Mouse (Mus musculus): ENCODE results near the gene Thra. TPM values are rescaled to one million over a fixed set of nuclear protein-coding genes. Genes with fewer than 3 reads are reported as not detected.
A peak's percentile ranks its signal among the peaks of the same experiment; 100 is the strongest.

The Thra gene
- total and polyA plus RNA-seq, 3 experiments, result 89.4 to 105 (median 103) TPM

DNA sequence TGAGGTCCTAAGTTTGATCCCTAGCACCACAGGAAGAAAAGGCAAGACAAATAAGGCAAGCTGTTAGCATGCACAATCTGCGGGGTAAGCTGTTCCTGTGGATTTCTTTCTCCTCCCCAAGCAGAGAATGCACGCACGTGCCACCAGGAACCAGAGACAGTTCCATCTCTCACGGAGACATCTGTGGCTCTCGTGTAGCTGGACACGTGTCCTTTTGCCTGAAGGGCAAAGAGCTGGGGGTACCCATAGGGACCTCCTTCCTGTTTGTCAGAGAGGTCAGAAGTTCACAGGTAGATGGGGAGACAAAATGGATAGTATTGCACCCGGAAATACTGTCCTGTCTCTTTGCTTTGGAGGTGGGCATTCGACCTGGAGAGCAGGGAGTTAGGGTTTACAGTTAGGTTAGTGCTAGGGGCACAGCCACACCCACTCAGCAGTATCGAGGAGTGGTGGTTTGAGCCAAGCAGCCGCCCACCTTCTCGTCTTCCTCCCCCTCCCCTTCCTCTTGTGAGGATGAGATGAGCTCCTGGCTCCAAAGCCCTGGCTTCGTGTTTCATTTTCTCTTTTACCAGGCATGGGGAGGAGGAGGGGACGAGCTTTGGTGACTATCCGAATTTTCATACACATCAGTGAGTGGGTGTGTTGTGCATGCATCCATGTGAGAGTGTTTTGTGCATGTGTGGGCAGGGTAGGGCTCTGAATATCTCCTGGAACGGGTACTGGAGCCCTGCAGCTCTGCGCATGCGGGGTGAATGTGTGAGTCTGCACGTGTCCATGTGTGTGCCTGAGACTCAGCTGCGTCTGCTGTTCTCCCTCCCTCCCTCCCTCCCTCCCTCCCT, 6.6 kb downstream of the Thra start:
- Histone ChIP-seq H3K79me2 (replicated peaks; ENCODE audit: control insufficient read depth, insufficient read depth, low read length) (peaks cover 4% of the 10 kb centered on the region), H3K27me3 (ENCODE audit: control insufficient read depth, insufficient read depth, low read length) (no peaks in the 10 kb centered on the region), H3K9ac (ENCODE audit: low read depth, low read length) (peak overlapping the region; percentile 13), H3K27ac (peak overlapping the region; percentile 100), H3K4me3 (0 out of 2 replicates have a peak overlapping the region, but pooled peaks have one; percentile 11), H3K4me1 (ENCODE audit: control insufficient read depth, insufficient read depth, low read length) (peaks cover 50% of the 10 kb centered on the region), H3K36me3 (ENCODE audit: control insufficient read depth, insufficient read depth, low read length) (peaks cover 5% of the 10 kb centered on the region; the same call in 1 of the 2 replicates)
- DNase-seq, result peak; percentile 83 to 87
- 2% methylated on average over 19 of the region's 19 CpGs for WGBS
- TF ChIP-seq POLR2A (IDR thresholded peaks at IDR 0.05; ENCODE audit: insufficient read depth, low read depth, low read length), result 0 out of 2 replicates have a peak, but pooled peaks have one; percentile 5
- peak; percentile 64; the same call in 1 of the 2 replicates for TF ChIP-seq EP300 (IDR thresholded peaks at IDR 0.05; ENCODE audit: insufficient read depth, low read depth, low read length)
- TF ChIP-seq CTCF (IDR thresholded peaks at IDR 0.05), result no peak
- intact Hi-C loops (cut with DNase I), result no loop called here

DNA sequence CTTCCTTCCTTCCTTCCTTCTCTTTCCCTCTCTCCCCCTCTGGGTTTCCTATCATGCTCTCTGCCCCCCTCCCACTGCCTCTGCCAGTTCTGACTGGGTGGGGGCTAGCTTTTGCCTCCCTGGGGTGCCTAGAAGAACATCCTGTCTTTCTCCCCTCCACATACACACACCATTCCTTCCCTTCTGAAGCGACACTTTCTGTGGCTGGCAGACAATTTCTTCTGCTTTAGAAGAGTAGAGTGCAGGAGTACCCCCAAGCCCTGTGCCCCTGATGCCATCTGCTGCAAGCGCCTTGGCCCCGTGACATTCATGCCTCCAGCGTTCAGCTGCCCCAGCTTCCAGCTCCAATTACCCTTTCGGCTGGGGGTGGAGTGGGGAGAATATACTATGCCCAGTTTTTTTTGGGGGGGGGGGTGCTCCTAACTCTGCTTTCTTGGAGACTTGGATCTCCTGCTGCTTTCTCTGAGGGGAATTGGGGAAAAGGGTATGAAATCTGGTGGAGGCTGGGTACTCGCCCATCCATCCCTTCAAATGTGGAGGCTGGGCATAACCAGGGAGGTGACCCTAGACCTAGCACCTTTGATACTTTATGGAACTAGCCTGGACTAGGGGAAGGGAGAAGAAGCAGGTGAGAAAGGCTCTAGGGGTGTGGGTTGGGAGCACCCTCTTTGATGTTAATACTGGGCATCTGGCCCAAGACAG, 7.5 kb downstream of the Thra start:
- Histone ChIP-seq H3K4me3 (peak overlapping the region; percentile 18; the same call in 1 of the 2 replicates), H3K27me3 (ENCODE audit: control insufficient read depth, insufficient read depth, low read length) (no peaks in the 10 kb centered on the region), H3K27ac (peak overlapping the region; percentile 77), H3K9ac (ENCODE audit: low read depth, low read length) (peak overlapping the region; percentile 42), H3K36me3 (ENCODE audit: control insufficient read depth, insufficient read depth, low read length) (peaks cover 5% of the 10 kb centered on the region; the same call in 1 of the 2 replicates), H3K79me2 (replicated peaks; ENCODE audit: control insufficient read depth, insufficient read depth, low read length) (peaks cover 6% of the 10 kb centered on the region), H3K4me1 (ENCODE audit: control insufficient read depth, insufficient read depth, low read length) (peaks cover 56% of the 10 kb centered on the region)
- peak; percentile 38 to 39 for DNase-seq
- intact Hi-C loops (cut with DNase I), result no loop called here
- TF ChIP-seq POLR2A (IDR thresholded peaks at IDR 0.05; ENCODE audit: insufficient read depth, low read depth, low read length) (no peak), CTCF (IDR thresholded peaks at IDR 0.05) (no peak), EP300 (IDR thresholded peaks at IDR 0.05; ENCODE audit: insufficient read depth, low read depth, low read length) (no peak)
- WGBS, result 22% methylated on average over 6 of the region's 6 CpGs

DNA sequence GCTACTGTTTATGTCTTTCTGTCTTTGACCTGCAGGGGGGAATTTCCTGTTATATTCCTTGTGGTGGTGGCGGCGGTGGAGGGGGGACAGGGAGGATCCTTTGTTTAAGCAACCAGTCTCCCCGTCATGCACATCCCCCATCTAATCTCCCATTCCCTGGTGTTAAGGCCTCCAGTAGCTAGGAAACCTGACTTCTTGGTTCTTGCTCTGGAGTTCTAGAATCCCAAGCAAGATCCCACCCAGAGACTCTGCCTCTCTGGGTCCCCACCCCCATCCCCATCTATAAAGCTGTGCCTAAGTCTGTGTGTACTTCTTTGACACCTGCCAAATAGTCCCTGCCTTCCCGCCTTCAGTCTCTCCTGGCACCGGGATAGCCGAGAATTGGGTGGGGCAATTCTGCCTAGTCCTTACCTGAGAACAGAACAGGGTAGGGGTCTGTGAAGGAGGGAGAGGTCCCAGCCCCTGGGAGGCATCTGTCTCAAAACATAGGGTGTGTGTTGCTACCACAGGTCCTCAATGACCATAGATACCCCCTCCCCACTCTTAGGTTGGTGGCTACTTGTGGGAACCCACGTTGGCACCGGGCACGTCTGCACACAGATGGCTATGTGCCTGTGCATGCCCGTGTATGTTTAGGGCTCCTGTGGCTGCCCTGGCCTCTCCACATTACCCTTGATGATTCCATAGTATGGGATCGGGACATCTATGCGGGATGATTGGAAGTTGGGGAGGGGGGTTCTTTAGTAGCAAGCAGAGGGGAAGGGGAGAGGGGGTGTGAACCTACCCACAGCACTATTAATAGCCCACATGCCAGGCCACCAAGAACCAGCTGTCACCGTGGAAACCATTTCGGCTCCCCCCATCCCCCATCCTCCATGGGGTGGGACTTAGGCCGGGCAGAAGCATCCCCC, 8.3 kb downstream of the Thra start:
- DNase-seq, result peak; percentile 37 to 46
- H3K4me1 ChIP-seq (ENCODE audit: control insufficient read depth, insufficient read depth, low read length), result peaks cover 55% of the 10 kb centered on the region
- intact Hi-C loops (cut with DNase I), result no loop called here
- WGBS, result 23% methylated on average over 15 of the region's 15 CpGs
- H3K4me3 ChIP-seq, result no peak overlapping the region; the same call in 1 of the 2 replicates
- H3K79me2 ChIP-seq (replicated peaks; ENCODE audit: control insufficient read depth, insufficient read depth, low read length), result peaks cover 6% of the 10 kb centered on the region
- peaks cover 5% of the 10 kb centered on the region; the same call in 1 of the 2 replicates for H3K36me3 ChIP-seq (ENCODE audit: control insufficient read depth, insufficient read depth, low read length)
- H3K9ac ChIP-seq (ENCODE audit: low read depth, low read length), result no peak overlapping the region
- H3K27me3 ChIP-seq (ENCODE audit: control insufficient read depth, insufficient read depth, low read length), result no peaks in the 10 kb centered on the region
- TF ChIP-seq POLR2A (IDR thresholded peaks at IDR 0.05; ENCODE audit: insufficient read depth, low read depth, low read length) (no peak), CTCF (IDR thresholded peaks at IDR 0.05) (peak; percentile 42)
- H3K27ac ChIP-seq, result peak overlapping the region; percentile 77

DNA sequence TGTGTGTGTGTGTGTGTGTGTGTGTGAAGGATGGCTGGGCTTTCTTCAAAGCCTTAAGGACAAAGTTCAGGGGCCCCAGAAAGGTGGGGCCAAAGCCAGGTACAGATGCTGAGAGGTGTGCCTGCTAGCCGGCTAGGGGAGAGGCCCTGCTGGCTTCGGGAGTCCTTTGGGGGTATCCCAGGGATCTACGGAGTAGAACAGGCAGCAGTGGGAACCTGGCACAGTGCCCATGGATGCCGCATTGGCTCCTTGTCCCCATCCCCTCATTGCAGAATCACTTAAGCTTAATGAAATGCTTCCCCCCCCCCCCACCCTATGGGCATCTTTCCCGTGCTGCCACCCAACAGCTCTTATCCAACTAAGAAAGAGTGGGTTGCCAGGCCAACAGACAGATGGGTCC, 9.3 kb downstream of the Thra start:
- H3K27ac ChIP-seq, result peak overlapping the region; percentile 93
- H3K36me3 ChIP-seq (ENCODE audit: control insufficient read depth, insufficient read depth, low read length), result peaks cover 5% of the 10 kb centered on the region; the same call in 1 of the 2 replicates
- no peak overlapping the region for H3K9ac ChIP-seq (ENCODE audit: low read depth, low read length)
- DNase-seq, result peak in 1 of 2 experiments; percentile 40
- H3K4me1 ChIP-seq (ENCODE audit: control insufficient read depth, insufficient read depth, low read length), result peaks cover 61% of the 10 kb centered on the region
- WGBS, result 18% methylated on average over 5 of the region's 5 CpGs
- intact Hi-C loops (cut with DNase I), result loop anchor here (2.0 kb wide), 1 partner anchor 19 kb away; no protein-coding TSS in a partner anchor
- TF ChIP-seq EP300 (IDR thresholded peaks at IDR 0.05; ENCODE audit: insufficient read depth, low read depth, low read length), result no peak
- H3K79me2 ChIP-seq (replicated peaks; ENCODE audit: control insufficient read depth, insufficient read depth, low read length), result peaks cover 5% of the 10 kb centered on the region
- H3K4me3 ChIP-seq, result peak overlapping the region; percentile 10; the same call in 1 of the 2 replicates
- no peaks in the 10 kb centered on the region for H3K27me3 ChIP-seq (ENCODE audit: control insufficient read depth, insufficient read depth, low read length)
